Mouse (Mus musculus): Measurements from ENCODE around the gene Prdm10.

Gene Prdm10

DNA sequence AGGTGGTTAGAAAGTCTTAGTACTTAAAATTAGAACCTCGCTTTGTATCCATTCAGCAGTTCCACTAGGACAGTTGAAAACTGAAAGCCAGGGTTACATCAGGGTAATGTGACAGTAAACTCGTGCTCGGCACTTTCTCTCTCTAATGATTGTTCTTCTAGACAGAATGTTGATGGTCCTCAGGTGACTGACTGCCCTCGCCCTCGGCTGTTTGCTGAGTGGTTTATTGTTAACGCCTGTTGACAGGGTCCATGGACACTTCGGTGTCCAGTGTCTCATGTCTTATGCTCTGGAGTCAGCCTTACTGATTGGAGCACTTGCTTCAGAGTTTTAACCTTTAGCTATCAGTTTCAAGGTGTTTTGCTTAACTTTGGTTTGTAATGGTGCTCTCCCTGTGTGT lies 73.7 kb downstream of the Prdm10 start:
- DNase-seq (ENCODE audit: low read depth): no peak

DNA sequence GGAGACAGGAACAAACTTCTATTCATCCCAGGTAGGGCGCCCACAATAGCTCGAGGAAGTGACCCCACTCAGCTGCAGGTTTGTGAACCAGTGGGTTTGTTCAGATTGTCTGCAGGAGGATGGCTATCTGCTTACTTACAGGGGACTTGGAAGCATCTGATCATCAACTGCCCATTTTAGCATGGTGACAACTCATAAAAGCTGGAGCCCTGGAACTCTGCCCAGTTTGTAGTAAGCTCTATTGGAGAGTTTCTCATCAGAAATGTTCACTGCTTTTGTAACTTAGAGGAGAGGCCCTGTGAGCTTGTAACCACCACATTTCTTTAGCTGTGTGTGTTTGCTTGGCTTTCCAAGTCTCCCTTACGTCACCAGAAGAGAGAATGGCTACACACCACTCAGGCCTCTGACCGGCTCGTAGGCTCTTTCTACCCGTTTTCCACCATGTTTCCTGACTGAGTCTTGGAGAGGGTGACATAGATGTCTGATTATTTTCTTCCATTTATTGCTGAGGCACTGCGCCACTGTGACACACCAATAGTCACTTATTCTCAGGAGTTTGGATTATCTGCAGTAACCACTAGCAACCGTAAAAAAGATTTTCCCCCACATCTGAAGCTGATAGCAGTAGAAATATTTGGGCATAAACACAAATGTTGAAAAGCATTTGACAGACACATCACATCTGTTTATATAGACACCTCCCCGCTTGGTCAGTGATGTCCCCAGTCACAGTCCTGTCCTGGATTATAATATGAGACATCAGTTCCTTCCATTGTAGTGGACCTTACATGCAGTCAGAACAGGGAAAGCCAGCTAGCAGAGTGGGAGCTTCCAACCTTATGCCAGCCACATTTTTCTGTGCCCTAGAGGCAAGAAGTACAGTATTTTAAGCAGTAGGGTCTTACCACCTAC lies 83.6 kb downstream of the Prdm10 start:
- no peak for DNase-seq (ENCODE audit: low read depth)

DNA sequence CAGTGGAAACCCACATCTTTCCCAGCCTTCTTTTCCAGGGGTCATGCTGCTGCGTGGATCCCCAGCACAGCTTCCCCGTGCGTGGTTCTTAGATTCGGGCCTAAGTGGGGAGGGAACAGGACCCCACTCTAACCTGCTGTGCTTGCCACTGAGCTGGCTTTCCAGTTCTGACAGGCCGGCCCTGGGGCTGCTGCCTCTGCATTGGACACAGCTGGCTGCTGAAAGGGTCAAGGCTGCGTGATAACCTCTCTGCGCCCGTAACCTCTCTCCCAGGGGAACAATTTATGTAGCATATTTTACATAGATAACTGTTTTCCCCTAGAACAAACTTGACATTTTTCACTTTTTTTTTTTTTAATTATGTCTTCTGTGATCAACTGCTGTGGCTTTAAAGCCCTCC lies 84.7 kb downstream of the Prdm10 start:
- DNase-seq (ENCODE audit: low read depth): no peak

DNA sequence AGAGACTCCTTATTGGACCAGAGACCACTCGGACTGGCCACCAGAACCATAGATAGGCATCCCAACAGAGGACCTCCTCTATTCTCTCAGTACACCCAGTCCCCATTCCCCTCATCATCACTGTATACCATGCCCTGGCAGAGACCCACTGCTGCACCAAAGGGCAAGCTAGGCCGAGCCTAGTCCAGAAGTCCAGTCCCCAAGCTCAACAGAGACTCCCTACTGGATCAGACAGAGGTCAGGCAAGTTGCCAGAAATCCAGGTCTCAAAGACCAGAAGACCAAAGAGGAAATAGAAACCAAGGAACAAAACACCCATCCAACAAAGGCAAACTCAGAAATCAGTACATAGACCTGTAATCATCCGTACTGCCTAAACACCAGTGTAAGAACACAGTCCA lies 91.4 kb downstream of the Prdm10 start:
- no peak for DNase-seq (ENCODE audit: low read depth)

DNA sequence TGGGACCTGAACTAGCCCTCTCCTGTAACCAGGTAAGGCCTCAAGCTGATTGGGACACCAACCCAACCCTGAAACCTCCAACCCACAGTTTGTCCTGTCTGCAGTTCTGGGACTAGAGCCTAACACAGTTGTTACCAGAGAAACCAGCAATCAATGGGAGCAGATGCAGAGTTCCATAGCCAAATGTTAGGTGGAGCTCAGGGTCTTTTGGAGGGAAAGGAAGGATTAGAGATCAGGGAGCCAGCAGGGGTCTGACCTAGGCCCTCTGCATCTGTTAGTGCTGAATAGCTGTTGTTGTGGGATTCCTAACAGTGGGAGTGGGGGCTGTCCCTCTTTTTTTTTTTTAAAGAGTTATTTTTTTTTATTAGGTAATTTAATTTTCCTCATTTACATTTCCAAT lies 96.3 kb downstream of the Prdm10 start:
- no peak for DNase-seq (ENCODE audit: low read depth)

DNA sequence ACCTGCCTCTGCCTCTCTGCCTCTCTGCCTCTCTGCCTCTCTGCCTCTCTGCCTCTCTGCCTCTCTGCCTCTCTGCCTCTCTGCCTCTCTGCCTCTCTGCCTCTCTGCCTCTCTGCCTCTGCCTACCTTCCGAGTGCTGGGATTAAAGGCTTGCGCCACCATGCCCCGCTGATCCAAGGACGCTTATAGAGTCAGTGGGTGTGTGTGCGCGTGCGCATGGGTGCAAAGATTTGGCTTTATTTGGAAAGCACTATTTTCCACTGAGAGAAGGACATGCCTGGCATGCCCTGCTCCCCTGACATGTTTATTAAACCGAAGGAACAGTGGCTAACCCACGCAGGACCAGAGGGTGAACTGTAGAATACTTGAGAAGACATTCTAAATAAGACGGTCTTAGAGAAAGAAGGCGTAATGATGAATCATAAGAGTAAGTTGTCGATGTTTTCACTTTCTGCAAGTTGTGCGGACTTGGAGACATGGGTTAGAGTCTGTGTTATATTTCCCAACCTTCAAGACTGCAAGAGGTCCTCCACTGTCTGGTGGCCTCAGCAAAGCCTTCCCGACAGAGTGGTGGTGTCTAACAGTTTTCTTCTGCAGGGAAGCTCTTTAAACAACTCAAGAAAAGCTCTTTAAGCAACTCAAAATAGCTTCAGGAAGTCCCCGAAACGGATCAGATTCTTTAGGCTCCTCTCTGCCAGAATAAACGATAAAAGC lies 104.6 kb downstream of the Prdm10 start:
- DNase-seq (ENCODE audit: low read depth): no peak

DNA sequence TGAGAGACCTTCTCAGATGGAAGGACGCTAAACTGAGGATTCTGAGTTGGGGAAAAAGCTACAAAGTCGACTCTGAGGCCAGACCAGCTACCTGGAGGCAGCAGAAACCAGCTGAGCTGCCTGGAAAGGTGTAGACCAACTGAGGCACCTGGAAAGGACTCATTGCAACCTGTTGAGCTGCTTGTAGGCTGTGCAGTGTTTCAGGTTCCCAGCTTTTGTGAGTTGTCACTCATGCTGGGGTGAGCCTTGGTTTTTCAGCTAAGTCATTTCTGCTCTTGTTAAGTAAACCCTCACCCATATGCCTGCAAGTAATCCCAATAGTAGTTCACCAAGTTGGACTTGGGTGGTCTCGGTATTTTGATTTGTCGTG lies 105.1 kb downstream of the Prdm10 start:
- no peak for DNase-seq (ENCODE audit: low read depth)

DNA sequence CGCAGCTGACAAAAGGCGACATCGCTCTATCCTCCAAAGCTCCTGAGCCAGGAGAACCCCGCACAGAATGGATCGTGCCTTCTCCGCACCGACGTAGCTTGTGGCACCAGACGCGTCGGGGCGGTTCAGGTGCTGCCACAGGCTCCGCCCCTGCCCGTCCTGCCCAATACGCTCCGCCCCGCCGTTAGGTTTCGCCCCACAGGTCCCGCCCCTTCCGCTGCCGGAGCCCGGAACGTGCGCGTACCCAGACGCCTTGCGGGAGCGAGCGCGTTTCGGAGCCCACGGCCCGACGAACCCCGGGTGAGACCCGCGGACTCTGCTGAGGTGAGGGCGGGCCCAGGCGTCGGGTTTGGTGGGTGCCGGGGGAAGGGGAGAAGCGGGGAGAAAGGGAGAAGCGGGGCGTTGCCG lies 105.6 kb downstream of the Prdm10 start, which contains the start of gene Nfrkb:
Nfrkb (plus strand) TSS at position 246 of the 408 bp plus-strand sequence.
- peak; percentile 87 for DNase-seq (ENCODE audit: low read depth)

DNA sequence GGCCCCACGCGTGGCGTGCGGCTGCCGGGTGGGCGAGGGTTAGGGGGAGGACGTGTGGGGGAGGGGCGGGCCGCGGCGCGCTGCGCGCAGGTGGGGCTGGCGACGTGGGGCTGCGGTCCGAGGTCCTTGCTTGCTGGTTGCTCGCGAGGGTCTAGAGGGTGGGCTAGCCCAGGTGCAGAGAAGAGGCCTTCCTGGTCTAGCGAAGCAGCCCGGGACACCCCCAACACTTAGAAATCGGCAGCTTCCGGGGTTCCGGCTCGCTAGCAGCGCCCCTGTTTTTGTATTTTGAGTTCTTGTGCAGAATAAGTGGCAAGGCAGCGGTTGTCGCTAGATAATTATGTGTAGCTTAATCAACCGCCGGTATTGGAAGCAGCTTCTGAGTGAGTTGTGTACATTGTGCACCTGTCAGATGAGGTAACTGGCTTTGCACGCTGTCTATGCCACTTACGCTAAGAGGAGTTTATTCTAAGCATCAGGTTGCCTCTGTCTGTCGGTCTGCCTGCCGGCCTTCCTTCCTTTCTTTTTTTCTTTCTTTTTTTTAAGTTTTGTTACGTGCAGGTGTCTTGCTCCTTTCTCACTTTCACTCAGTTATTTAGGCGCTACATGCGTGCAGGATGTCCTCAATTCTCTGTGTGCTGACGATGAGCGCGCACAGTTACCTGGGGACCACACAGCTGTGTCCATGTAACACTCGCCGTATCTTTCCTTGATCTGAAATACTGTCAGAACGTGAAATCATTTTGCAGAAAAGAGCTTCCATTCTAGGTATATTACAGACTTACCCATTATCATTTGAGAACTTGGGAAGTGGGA lies 106.2 kb downstream of the Prdm10 start:
- DNase-seq (ENCODE audit: low read depth): peak; percentile 22

DNA sequence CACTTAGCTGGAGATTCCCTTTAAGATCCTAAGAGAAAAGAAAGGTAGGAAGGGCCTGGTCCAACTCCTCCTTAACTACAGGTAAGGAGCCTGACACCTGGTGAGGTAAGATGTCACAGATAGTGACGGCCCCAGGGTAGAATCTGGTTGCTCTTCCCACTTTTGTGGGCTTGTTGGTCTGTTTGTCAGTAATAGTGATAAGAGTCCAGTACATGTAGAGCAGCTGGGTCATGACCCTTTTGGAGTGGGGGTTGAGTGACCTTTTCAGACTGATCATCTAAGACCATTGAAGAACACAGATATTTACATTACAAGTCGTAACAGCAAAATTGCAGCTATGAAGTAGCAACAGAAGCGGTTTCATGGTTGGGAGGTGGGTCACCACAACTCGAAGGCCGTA lies 106.9 kb downstream of the Prdm10 start:
- no peak for DNase-seq (ENCODE audit: low read depth)

DNA sequence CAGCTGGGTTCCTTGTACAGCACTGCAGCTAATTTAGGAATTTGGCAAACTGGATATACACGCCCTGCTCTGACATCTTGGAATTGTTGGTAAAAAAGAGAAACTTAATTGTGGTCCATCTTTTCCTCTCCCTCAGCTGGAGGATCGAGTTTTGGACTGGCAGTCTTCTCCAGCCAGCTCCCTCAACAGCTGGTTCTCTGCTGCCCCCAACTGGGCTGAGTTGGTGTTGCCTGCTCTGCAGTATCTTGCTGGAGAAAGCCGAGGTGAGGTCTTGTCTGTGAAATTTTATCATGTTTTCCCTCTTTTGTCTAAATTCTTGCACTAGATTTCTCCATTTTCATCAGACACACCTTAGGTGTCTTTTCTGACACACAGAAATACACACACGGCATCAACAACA lies 120.1 kb downstream of the Prdm10 start:
- peak; percentile 47 for DNase-seq (ENCODE audit: low read depth)

DNA sequence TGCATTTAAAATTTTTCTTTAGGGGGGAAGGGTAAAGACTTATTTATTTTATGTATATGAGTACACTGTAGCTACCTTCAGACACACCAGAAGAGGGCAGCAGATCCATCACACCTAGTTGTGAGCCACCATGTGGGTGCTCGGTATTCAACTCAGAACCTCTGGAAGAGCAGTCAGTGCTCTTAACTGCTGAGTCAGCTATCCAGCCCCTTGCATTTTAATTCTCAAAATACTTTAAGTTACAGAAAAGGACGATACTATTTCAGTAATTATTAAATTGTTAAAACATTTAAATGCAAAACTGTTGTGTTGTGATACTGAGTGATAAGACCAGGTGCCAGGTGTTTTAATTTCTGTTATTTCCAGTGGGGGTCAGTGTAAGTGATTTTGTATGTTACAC lies 124.0 kb downstream of the Prdm10 start:
- no peak for DNase-seq (ENCODE audit: low read depth)

DNA sequence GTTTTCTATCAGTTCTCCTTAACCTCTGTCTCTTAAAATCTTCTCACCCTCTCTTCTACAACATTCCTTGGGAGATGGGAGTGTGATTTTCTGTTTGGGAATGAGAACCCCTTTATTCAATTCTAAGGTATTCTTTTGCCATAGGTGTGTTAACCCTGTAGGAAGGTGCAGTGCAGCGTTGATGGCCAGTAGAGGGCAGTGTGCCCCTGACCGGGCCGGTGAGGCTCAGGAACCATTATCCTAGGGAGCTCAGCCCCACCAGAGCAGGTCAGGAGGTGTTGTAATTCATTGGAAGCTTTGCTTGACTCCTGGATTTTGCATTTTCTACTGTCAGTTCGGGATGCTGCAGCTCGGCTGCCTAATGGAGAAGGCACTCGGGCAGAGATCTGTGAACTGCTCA lies 124.9 kb downstream of the Prdm10 start:
- DNase-seq (ENCODE audit: low read depth): no peak

DNA sequence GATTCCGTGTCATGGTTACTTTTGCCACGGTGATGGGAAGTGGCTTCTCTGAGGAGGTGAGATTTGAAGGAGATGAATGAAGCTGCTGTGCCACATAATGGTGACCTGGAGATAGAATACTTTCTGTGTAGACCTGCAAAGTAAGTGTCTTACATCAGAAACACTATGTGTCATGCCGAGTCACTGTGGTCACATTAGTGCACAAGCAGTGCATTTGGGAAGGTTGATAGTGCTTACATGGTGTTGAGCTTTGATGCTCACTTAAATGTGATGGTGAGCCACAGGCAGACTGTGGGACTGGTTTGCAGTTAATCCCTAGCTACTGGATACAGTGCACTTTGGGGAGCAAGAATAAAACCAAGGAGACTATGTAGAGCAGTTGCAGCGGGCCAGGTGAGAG lies 131.8 kb downstream of the Prdm10 start:
- DNase-seq (ENCODE audit: low read depth): no peak

DNA sequence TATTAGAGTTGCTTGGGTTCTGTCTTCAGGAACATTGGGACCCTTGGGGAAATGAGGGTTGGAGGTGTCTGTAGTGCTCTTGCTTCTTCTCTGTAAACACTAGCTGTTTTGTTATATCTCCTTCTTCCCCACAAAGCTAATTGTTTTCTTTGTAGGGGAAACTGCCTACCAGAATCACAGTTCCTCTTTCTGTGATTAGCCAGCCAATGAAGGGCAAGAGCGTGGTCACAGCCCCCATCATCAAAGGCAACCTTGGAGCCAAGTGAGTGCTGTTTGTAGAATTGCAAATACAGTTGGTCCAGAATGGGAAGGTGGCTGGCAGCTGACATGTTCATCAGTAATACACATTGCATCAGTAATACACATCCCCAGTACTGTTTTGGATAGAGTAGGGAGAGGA lies 138.5 kb downstream of the Prdm10 start:
- no peak for DNase-seq (ENCODE audit: low read depth)

DNA sequence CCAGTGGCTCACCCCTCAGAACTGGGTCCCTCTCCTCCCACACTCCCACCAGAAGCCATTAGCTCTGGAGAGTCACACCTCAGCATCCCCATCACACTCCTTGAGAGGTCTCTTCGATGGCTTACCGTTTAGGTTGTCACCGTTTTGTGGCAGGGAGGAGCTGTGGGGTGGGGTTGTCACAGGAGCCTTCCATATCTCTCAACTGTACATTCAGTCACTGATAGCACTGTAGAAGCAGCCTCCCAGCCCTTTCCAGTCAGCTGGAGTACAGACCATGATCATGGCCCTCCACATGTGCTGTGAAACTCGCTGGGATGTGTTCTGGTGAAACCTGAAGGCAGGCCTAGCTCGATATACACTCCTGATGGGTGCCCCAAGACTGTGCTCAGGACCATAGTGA lies 141.8 kb downstream of the Prdm10 start:
- peak; percentile 30 for DNase-seq (ENCODE audit: low read depth)

DNA sequence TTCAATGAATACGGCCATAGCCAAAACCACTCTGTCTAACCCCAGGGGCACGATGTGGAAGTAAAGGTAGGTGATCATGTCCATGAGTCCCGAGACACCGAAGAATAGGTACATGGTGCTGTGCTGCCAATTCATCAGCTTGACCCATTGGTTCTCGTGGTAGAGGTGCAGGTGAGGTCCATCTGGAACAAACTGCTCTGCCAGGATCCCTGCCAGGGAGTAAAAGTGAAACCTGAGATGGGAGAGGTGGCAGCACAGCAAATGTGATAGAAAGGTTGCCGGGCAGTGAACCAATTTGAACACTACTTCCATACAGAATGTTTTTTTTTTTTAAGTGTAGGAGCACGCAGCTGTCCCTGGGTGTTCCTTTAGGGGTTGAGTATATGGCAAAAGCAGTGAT lies 148.6 kb downstream of the Prdm10 start:
- no peak for DNase-seq (ENCODE audit: low read depth)

DNA sequence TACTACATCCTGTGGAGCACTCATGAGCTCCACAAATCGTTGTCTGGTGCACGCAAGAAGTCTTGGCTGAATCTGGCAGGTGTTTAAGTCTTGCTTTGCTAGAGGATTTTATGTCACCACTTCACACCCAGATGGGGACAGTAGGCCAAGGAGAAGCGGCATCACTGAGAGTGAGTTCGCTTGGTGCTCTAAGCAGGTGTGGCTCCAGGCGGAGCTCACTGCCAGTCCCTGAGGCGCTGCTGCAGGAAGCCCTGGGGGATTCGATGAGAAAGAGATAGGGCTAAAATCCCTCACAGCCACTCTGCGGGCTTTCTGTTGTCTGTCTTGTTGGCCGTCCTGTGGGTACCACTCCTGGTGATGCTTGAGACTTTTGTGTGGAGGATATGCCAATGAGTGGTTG lies 149.7 kb downstream of the Prdm10 start:
- DNase-seq (ENCODE audit: low read depth): no peak

Measured in c-Kit-positive CD71-positive TER-119-negative erythroid progenitor cells, embryonic 14.5 days (primary cell).